Mouse (Mus musculus): ENCODE results near the gene Fbxo46. TPM values are rescaled to one million over a fixed set of nuclear protein-coding genes. Genes with fewer than 3 reads are reported as not detected.
"Not testable (repeated sequence)": the region's sequence is repeated elsewhere in the genome, so short reads cannot be mapped to it uniquely, and the experiment has no call there.

Fbxo46 gene
- total RNA-seq (2021) = 1 to 10 TPM; 2.7 to 4.2 TPM
- long read RNA-seq, experiment 1, full-length matches to known transcripts = 5 of 5 reads
- long read RNA-seq, experiment 1, partial matches to known transcripts = 0 of 5 reads
- long read RNA-seq, experiment 1, other reads (novel, unspliced or antisense) = 0 of 5 reads
- long read RNA-seq, experiment 2, full-length matches to known transcripts = 2 of 3 reads
- long read RNA-seq, experiment 2, partial matches to known transcripts = 0 of 3 reads
- long read RNA-seq, experiment 2, other reads (novel, unspliced or antisense) = 1 of 3 reads

DNA sequence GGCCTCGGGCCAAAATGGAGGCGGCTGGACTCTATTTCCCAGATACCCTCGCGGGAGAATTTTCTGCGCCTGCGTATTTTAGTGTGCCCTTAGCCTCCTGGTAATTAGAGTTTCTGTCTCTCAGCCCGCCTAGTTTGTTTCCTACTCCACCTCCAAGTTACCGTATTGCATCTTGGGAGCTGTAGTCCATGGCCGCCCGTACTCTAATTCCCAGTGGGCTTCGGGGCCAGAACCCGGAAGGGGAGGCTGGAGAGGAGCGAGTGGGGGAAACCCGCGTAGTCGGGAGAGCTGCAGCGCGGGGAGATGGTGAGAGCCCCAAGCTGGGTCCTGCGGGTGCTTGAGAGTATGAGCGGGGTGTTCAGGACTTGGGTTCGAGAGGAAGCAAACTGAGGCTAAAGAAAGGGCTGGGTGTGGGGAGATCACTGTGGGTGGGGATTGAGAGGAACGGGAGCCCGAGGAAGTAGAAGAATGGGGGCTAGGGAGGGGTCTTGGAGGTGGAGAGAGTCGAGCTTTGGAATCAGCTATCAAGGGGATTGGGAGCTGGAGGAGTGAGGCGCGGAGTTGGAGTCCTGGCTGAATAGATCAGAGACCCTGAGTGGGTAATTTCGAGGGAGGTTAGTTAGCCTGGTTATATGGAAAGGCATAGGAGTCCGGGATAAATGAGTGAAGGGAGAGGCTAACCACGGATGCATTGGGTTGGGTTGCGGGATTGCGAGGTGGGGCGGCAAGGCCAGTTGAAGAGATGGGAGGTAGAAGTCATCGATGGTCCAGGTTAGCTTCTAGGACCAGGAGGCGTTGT is at the start of gene Fbxo46:
Gene Fbxo46, plus strand, starts transcription at position 229 of the 799 bp plus-strand sequence.
- DNase-seq = peak; percentile 85

DNA sequence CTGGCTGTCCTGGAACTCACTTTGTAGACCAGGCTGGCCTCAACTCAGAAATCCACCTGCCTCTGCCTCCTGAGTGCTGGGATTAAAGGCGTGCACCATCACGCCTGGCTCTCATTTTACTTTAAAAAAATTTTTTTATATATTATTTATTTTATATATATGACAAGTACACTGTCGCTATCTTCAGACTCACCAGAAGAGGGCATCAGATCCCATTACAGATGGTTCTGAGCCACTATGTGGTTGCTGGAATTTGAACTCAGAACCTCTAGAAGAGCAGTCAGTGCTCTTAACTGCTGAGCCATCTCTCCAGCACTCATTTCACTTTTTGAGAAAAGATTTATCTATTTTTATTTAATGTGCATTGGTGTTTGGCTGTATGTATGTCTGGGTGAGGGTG is 48.6 kb upstream of the Fbxo46 start:
- DNase-seq = not testable (repeated sequence)

DNA sequence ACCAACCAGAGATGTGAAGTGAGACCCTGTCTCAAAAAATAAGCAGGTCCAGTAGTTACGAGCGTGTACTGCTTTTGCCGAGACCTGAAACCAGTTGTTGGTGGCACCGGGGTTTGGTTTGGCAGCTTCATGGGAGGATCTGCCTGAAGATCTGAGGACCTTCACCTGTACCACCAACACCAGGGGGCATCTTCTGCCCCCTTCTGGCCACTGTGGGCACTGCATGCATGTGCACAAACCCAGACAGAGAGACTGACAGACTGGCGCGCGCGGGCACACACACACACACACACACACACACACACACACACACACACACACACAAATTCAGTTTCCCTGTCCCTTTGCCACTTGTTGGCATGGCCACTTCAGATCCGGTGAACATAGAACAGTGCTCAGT is 46.2 kb upstream of the Fbxo46 start:
- no peak for DNase-seq

DNA sequence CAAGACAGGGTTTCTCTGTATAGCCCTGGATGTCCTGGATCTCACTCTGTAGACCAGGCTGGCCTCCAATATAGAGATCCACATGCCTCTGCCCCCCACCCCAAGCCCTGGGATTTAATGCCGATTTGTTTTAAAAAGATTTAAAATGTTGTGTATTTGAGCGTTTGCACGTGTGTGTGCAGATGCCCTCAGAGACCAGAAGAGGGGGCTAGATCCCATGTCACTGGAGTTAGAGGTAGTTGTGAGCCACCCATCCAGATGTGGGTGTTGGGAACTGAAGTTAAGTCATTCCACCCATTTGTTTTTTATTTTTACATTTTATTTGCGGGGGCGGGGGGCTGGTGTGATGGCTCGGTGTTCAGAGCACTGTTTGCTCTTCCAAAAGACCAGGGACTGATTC is 45.2 kb upstream of the Fbxo46 start:
- no peak for DNase-seq

DNA sequence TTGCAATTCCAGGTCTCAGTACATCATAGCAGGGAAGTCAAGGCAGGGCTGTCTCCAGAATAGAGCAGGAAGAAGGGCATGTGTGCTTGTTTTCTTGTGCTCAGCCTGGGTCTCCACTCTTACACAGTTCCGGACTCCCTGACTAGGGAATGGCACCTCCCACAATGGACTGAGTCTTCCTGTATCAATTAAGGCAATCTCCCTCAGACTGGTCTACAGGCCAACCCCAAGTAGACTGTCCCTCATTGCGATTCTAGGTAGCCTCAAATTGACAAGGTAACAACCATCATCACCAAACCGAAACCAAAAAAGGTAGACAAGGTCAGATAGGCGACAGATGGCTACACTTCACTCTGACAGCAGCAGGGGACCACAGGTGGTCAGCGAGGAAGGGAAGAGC is 44.4 kb upstream of the Fbxo46 start:
- DNase-seq = no peak

DNA sequence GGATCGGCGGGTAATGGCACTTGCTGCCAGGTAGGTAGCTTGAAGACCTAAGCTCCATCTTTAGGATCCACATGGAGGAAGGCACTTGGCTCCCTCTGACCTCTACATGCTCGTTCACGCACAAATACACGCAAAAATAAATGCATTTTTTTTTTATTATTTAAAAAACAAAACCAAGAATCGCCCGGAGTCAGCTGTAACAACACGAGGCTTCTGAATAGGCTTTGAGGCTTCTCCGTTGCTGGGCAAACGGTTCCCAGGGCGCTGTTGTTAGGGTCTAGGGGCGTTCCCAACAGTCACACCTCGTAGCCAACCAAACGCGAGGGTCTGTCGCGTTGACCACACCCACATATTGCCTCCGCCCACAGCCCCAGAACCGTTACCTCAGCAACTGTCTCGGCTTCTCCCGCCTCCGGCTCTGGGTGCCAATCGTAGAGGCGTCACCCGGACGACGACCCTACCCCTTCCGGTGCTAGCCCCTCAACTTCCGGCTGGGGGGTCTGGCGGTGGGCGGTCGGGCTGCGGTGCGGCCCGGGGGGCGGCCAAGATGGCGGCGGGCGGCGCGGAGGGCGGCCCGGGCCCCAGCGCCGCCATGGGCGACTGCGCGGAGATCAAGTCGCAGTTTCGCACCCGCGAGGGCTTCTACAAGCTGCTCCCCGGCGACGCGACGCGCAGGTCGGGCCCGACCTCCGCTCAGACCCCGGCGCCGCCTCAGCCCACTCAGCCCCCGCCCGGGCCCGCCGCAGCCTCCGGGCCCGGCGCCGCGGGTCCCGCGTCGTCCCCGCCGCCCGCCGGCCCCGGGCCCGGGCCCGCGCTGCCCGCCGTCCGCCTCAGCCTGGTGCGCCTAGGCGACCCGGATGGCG is 43.7 kb upstream of the Fbxo46 start, which contains the start of gene Dmwd:
Gene Dmwd, plus strand, starts transcription at position 505 of the 863 bp plus-strand sequence.
- DNase-seq = peak; percentile 87

DNA sequence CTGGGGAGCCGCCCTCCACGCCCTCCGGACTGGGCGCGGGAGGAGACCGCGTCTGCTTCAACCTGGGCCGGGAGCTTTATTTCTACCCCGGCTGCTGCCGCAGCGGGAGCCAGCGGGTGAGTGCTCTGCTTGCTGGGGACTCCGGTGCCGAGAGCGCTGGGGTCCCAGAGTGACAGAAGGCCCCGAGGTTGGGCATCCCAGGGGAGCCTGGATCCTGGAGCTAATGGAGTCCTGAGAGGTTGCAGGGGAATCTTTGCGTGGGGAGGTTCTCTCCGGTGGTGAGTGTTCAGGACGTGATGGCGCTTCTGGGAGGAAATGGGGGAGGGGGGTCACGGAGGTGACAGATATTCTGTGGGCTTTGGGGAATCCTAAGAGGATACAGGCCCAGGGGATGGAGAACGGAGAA is 43.1 kb upstream of the Fbxo46 start:
- DNase-seq = peak; percentile 26

DNA sequence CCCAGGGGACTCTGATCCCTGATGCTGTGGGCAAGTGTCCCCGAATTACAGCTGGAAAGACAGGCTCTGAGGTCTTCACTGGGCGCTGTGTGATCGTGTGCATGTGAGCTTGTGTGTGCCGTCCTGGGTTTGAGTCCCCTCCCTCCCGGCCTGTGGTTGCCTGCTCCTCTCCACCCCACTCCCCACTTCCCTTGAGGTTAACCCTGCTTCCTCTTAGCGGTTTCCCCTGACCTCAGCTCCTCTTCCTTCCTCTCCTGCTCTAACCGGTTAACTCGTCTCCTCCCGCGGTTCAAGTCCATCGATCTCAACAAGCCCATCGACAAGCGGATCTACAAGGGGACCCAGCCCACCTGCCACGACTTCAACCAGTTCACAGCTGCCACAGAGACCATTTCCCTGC is 41.9 kb upstream of the Fbxo46 start:
- no peak for DNase-seq

DNA sequence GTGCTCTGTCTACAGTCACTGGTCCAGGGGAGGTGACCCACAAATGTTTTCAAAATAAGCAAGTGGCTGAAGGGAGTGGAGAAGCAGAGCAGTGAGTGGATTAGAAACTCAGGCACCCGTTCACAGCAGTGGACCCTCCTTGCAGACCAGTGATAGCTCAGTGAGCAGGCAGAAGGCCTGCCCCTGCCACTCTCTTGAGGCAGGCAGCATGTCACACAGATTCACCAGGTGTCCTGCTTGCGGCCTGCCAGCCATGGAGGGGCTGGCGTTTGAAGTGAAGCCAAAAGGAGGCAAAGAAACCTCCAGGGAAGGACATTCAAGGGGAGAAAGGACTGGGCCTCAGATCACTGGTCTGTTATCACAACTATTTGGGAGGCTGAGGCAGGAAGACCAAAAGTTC is 40.9 kb upstream of the Fbxo46 start:
- no peak for DNase-seq

DNA sequence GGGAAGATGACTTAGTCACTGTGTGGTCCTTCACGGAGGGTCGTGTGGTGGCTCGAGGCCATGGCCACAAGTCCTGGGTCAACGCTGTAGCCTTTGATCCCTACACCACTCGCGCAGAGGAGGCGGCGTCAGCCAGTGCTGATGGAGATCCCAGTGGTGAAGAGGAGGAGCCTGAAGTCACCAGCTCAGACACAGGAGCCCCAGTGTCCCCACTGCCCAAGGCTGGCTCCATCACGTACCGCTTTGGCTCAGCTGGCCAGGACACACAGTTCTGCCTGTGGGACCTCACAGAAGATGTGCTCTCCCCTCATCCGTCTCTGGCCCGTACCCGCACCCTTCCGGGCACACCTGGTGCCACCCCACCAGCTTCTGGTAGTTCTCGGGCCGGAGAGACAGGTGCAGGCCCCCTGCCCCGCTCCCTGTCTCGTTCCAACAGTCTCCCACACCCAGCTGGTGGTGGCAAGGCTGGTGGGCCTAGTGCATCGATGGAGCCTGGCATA is 39.2 kb upstream of the Fbxo46 start:
- DNase-seq = no peak

DNA sequence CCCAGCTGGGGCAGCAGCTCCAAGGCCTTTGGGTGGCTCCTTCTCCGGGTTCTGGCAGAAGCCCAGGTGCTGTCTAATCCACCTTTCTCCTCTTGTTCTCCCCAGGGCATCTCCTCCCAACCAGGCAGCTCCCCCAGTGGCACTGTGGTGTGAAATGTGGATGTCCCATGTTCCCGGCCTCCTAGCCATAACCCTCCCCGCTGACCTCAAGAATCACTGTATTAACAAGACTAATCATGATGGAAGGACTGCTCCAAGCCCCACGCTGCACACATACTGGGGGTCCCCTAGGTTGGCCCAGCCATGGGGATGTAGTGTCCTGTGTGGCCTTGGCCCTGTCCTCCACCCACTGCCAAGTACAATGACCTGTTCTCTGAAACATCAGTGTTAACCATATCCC is 37.5 kb upstream of the Fbxo46 start:
- DNase-seq = no peak

DNA sequence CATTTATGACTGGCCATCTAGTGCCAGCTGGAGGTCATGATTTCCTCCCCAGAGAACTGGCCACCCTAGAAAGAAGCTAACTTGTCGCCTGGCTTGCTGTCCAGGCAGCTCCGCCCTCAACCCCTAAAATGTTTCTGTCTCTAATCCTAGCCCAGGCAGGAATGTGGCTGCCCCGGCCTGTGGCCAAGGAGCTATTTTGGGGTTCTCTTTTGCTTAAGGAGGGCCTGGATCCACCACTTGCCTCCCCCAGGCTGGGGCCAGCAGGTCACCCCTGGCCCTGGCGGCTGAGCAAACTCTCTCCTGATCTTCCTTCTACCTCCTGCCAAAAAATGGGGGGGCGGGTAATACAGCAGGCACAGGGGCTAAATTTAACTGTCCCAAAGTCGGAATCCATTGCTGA is 36.6 kb upstream of the Fbxo46 start:
- DNase-seq = peak; percentile 76

DNA sequence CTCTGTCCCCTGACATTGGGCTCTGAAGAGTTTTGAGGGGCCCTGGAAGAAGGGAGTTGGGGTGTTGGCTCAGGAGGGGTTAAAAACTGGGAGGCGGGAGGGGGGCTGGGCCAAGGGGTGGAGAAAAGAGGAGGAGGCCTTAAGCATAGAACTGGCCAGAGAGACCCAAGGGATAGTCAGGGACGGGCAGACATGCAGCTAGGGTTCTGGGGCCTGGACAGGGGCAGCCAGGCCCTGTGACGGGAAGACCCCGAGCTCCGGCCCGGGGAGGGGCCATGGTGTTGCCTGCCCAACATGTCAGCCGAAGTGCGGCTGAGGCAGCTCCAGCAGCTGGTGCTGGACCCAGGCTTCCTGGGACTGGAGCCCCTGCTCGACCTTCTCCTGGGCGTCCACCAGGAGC is 36.0 kb upstream of the Fbxo46 start, which contains the start of gene Dmpk:
Gene Dmpk, plus strand, starts transcription at position 149 of the 400 bp plus-strand sequence.
- peak; percentile 62 for DNase-seq

DNA sequence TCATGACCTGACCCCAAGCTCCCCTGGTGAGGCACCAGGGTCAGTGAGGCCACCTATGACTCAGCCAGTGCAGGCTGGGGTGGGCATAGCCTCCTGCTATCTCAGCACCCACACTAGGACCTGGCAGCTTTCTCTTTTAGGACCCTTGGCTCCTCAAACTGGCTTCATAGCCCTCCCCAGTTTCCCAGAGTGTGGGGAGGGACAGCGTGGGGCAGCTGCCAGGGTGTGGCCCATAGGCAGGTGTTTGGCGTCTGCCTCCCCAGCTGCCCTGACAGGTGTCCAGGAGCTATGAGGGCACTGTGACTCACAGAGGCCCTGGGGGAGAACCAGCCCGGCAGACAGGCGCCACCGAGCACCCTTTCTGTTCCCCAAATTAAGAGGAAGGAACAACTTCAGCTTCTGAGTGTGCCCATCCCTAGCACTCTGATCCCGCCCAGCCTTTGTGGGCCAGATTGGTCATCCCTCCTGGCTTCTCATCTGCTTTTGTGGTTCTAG is 35.3 kb upstream of the Fbxo46 start:
- DNase-seq = peak; percentile 69

DNA sequence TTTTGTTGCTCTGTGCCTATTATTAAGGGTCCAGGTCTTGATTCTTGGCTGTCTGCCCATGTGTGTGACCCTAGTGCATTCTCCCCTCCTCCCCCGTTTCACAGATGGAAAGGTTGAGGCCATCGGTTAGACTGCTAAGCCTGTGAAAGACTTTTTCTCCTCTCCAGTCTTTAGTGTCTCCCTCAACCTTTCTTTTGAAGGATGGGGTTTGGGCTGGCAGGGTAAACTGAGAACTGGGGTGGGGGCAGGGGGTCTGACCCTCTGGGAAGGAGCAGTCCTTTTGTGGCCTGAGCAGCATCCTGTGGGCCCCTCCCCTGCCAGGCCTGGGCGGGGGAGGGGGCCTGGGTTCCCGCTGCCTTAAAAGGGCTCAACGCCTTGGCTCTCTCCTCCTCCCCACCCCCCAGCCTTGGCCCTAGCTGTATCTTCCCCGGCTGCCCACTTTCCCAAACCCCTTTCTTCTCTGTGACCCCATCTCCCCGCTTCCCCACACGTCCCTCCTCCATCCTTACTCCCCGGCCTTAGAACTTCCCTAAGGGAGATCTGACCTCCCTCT is 34.7 kb upstream of the Fbxo46 start:
- DNase-seq = no peak

DNA sequence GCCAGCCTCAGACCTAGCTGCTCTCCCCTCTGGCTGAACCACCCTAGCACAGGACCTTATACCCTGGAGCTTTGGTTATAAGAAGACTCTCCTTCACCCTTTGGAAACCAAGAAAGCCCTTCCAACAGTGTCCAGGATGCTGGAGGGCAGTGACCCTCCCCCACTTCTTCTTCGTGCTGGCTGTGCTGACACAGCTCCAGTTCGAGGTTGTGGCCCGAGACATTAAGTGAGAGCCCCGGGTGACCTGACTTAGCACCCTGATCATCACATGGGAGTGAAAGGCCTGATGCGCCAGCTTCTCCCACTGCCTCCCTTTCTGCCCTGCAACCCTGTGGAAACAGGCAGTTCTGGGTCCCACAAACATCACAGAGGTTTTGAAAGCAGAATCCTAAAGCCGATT is 34.2 kb upstream of the Fbxo46 start:
- DNase-seq = no peak

DNA sequence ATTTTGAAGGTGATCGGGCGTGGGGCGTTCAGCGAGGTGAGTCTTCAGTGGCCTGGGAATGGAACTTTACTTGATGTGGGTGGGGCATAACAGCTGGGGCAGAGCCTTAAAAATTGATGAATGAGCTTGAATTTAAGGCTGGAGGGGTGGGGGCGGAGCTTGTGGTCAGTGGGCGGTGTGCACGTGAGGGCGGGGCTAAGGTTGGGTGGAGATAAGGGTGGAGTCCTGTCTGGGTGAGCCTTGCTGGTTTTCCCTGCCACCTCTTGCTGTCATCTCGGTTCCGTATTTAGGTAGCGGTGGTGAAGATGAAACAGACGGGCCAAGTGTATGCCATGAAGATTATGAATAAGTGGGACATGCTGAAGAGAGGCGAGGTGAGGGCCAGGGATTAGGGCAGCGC is 33.6 kb upstream of the Fbxo46 start:
- no peak for DNase-seq

DNA sequence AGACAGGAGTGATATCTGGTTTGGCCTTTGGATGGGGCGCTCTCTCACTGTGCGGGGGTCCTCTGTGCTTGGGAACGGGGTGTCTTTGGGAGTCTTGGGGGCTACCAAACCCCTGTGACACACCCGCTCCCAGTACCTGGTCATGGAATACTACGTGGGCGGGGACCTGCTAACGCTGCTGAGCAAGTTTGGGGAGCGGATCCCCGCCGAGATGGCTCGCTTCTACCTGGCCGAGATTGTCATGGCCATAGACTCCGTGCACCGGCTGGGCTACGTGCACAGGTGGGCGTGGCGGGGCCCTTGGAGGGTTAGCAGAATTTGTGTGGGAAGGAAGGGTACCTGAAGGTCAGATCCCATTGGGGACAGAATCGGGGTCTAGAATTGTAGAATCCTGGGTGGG is 32.9 kb upstream of the Fbxo46 start:
- no peak for DNase-seq

DNA sequence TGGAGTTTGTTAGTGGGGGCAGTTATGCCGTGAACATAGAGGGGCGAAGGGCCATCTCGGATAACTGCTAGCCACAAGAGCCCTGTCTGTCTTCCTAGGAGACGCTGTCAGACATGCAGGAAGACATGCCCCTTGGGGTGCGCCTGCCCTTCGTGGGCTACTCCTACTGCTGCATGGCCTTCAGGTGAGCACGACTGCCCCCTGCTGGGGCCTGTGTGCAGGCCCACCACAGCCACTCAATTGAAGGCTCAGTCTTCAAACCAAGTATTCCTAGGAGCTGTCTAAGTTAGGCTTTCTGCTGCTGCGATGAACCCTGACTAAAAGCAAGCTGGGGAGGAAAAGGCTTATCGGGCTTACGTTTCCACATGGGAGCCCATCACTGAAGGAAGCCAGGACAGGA is 30.8 kb upstream of the Fbxo46 start:
- DNase-seq = peak; percentile 79

DNA sequence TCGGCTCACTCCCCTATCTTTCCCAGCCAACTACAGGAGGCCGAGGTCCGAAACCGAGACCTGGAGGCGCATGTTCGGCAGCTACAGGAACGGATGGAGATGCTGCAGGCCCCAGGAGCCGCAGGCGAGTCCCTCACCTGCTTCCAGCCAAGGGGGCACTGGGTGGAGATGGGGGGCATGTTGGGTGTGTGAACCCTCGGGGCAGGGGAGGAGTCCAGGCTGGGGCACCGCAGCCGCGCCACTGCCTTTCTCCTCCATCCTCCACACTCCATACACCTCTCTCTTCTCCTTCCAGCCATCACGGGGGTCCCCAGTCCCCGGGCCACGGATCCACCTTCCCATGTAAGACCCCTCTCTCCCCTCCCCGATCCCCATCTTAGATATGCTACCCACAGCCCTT is 27.7 kb upstream of the Fbxo46 start:
- no peak for DNase-seq

DNA sequence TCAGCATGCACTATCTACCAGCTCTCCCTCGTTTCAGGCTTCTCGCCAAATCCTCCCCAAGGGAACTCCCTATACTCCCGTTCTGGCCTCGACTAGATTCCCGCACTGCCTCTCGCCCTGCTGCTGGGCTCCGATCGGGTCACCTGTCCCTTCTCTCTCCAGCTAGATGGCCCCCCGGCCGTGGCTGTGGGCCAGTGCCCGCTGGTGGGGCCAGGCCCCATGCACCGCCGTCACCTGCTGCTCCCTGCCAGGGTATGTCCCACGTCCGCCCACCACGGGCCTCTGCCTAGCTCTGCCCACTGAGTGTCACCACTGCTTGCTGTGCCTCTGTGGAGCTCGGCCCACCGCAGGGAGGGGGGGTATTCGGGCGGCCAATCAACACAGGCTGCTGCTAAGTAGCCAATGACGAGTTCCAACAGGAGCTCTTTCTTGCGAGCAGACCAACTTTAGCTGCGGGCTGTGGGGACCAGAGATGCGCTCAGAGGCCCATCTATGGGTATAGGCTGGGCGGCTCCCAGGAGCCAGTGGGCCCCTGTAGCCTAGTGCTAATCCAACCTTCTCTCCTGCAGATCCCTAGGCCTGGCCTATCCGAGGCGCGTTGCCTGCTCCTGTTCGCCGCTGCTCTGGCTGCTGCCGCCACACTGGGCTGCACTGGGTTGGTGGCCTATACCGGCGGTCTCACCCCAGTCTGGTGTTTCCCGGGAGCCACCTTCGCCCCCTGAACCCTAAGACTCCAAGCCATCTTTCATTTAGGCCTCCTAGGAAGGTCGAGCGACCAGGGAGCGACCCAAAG is 27.1 kb upstream of the Fbxo46 start:
- DNase-seq = peak; percentile 56

Data from gastrocnemius, postnatal 10 days (tissue).